Mouse (Mus musculus) adrenal gland (tissue): ENCODE data around the gene Numa1.
"Not testable (repeated sequence)": the region's sequence is repeated elsewhere in the genome, so short reads cannot be mapped to it uniquely, and the experiment has no call there.

ENCODE experiments used
- intact Hi-C: fragments of 180-260 bp; cut with DNase I; formaldehyde crosslinking; loops from one replicate; pipeline ENCODE4 v1.15.1; 2025

The Numa1 gene

DNA sequence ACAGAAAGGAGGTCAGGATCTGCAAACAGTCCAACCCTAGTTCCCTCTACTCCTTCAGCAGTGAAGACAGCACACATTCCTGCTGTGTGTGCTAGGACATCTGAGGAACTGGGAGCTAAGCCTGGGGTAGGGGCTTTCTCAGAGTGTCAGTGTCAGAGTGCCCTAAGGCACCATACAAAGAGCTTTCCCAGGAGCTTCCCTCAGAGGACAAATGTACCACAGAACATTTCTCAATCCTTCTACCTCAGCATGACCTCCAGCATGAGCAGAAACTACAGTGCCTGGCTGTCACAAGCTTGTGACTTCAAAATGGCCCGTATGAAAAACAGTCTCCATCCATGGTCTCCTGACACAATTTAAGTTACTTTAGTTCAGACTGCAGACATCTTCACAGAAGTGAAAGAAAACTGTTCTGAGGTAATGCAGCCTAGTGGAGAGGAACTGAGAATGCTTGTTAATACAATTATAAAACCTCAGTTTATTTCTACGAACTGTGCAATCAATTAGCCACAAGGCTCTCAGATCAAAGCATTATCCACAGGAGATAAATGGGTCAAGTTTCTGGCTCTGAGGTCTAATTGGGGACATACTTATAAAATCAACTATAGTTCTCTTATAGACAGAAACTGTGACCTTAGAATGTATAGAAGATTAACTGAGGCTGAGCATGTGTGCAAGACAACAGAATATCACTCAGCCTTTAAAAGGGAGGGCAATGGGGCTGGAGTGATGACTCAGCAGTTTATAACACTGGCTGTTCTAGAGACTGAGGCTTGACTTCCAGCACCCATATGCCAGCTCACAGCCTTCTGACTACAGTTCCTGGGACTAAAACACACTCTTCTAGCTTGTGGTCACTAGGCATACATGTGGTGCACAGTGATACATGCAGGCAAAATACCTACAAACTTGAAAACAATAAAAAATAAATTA lies 91.5 kb downstream of the Numa1 start:
- intact Hi-C loops: no loop called here

DNA sequence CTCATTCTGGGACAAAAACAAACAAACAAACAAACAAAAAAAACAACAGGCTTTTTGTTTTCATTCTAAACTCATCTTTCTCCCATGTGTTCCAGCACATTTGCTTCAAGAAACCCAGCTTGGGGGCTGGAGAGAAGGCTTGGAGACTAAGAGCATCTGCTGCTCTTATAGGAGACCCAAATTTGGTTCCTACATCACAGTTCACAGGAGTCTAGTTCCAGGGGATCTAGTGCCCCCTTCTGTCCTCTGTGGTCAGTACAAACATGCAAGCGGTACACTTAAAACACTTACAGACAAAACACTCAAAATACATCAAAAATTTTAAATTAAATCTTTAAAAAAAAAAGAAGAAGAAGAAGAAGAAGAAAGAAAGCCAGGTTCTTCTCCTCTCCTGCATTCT lies 101.0 kb downstream of the Numa1 start:
- intact Hi-C loops: loop anchor here (2.0 to 5.0 kb wide), 2 partner anchors 36 to 118 kb away; no protein-coding TSS in a partner anchor

DNA sequence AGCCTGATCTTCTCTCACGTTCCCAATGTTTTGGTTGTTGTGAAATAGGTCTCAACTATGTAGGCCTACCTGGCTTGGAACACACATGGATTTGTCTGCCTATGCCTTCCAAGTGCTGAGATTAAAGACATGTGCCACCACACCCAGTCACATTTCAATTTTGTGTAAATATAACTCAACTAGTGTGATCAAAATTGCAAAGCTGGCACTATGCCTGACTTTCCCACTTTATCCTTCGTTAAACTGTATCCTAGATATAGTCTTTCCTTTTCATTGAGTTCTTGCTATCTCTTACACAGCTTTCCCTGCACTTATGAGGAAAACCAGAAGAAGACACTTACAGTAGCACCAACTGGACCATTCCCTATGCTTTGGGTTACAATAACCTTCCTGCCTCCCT lies 101.6 kb downstream of the Numa1 start:
- intact Hi-C loops: loop anchor here (2.0 to 5.0 kb wide), 2 partner anchors 37 to 118 kb away; no protein-coding TSS in a partner anchor

DNA sequence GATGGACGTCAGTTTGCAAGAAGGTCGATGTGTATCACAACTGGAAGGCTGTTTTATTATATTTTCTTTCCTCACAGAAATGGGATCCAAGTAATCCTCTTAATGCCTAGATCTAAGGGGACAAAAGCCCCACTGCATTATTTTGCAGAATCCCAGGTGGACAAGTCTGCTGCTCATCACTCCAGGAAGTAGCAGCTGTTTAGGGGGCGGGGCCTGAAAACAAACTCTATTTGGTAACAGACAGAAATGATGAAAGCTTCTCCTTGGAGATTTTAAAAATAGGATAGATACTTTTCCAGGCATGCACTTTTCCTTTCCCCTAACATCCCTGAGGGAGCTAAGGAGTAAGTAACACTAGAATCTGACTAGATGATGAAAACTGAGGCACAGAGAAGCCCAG lies 103.4 kb downstream of the Numa1 start:
- intact Hi-C loops: loop anchor here (5.0 kb wide), 1 partner anchor 120 kb away; no protein-coding TSS in a partner anchor

DNA sequence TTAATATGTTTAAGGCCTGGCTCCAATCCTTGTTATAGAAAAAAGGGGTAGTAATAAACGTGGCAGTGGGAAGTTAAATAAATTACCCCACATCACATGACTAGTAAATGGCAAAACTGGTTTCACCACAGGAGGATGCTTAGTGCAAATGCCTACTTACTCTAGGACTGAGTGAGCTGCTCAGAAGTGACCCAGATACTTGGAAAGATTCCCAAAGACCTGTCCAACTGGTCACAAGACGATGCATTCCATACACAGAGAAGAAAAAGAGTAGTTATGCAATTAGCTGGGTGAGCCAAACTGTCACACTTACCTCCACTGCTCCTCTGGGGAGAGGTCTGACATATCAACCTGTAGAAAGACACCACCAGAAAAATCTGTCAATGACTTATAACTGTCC lies 108.4 kb downstream of the Numa1 start:
- intact Hi-C loops: no loop called here

DNA sequence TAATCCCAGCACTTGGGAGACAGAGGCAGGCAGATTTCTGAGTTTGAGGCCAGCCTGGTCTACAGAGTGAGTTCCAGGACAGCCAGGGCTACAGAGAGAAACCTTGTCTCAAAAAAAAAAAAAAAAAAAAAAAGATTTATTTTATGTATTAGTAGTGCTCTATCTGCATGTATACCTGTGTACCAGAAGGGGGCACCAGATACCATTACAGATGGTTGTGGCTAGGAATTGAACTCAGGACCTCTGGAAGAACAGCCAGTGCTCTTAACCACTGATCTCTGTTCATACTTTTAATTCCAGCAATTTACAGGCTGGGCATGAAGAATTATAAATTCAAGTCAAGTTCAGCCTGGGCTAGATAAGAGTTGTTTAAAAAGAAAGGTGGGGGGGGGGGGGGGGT lies 114.6 kb downstream of the Numa1 start:
- intact Hi-C loops: not testable (repeated sequence)

DNA sequence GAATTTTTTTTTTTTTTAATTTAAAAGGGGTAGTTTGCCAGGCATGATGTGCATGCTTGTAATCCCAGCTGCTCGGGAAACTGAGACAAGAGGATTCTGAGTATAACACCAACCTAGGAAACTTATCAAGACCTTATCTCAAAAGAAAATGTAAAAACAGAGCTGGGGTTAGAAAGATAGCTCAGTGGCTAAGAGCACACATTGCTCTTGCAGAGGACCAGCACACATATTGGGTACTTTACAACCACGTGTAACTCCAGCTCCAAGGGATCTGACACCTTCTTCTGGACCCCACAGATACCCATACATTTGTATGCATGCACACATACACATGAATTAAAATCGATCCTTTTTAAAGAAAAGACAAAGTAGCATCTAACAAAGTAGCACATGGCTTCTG lies 127.4 kb downstream of the Numa1 start:
- intact Hi-C loops: no loop called here

DNA sequence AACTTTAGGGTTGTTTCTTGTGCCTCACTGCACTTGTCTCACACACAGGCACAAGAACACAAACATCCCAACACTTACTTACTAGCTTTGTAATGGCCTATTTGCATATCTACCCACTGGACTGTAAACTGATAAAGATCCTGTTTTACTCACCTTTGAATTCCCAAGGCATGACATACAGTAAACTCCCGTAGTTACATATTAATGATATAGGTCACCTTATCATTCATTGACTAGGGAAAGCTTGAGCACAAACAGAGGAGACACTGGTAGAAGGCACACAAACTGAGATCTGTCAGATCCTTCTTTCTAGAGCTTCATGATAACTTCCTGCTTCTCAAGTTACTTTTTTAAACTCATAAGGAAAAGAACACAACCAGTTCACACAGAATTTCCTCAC lies 128.3 kb downstream of the Numa1 start:
- intact Hi-C loops: no loop called here

DNA sequence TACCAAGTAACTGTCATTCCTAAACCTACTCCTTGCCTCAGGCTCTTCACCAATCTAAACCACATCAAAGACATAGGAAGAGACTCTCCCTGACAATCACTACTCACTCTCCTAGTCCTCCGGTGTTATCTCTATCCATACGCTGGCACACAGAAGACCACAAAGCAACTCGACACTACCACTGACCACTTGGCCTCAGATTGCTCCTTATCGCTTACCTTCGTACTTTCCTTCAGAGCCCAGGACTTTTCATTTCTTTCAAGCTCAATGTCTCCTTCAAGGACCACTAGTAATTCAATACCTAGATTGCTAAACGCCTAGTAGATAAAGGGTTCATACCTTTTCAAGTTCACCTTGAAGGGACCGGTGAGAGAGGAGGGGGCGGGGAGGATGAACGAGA lies 130.0 kb downstream of the Numa1 start:
- intact Hi-C loops: no loop called here
